Mouse (Mus musculus): Measurements from ENCODE around the gene Nol4l. TPM values are rescaled to one million over a fixed set of nuclear protein-coding genes. Genes with fewer than 3 reads are reported as not detected.

Gene Nol4l
- 5.0 and 5.8 TPM in 2 replicates for total RNA-seq (2015; ENCODE audit: low replicate concordance)
- total RNA-seq (2017; ENCODE audit: low replicate concordance), result 2.7 and 5.8 TPM in 2 replicates

DNA sequence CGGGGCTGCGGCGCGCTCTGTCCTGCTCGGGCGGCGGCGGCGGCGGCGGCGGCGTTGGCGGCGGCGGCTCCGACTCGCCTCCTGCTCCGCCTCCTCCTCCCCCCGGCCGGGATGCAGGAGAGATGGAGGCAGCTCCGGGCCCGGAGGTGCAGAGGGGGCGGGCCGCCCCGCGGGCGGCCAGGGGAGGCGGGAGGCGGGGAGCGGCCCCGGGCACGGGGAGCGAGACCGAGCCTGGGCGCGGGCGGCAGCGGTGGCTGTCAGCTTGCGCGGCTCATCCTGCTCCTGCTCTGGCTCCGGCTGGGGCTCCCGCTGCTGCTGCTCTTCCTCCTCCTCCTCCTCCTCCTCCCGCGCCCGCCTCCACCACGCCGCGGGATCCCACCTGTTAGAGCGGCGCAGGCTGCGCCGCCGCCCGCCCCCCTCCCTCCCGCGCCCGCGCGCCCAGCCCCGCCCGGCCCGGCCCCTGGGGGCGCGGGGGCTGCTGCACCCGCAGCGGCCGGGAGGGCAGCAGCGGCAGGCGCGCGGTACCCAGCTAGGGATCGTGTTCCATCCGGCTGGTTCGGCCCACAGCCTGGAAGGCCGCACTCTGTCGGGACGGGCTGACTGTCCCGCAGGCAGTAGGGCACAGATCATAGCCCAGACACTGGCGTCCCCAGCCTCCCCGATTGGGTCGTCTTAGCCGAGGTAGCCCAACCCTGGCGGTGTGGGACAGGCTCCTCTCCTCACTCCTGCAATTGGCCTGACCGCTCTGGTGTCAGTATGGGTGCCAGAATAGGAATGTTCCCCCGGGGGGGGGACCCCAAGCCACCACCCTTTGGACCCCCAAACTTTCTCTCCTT lies at the start of gene Nol4l:
TSS of gene Nol4l (minus strand) at position 41 of the 836 bp plus-strand sequence.
- ATAC-seq (replicated peaks; ENCODE audit: low FRiP score, poor library complexity, severe bottlenecking), result no peak; the same call in 1 of the 2 replicates

DNA sequence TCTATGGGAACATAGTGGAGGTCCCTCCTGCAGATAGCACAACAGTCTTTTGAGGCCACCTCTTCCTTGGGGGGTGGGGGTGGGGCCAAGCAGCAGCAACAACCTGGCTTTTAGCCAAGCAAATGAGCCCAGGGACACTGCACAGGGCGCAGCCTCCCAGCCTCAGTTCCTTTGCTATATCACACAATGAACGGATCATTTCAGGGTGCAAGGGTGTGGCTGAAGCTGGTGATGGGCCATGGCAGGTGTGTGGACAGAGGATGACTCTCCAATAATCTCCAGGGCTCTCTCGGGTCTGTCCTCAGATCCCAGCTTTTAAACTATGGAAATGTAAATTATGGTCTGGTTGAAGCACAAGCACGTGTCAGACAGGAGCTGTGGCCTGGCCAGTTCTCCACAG lies 47.4 kb upstream of the Nol4l start:
- no peak for ATAC-seq (replicated peaks; ENCODE audit: low FRiP score, poor library complexity, severe bottlenecking)

DNA sequence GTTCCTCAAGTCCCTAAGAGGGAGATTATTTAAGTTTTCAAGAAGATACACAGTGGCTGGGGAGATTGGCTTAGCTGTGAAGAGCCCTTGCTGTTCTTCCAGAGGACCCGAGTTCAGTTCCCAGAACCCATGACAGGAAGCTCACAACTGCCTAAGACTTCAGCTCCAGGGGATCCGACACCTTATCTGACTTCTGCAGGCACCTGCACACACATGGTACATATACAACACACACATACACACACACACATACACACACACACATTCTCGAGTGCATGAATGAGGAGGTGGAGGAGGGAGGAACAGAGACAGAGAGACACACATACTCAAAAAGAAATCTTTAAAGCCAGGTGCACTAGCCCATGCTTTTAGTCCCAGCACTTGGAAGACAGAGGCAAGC lies 46.4 kb upstream of the Nol4l start:
- ATAC-seq (replicated peaks; ENCODE audit: low FRiP score, poor library complexity, severe bottlenecking), result no peak

DNA sequence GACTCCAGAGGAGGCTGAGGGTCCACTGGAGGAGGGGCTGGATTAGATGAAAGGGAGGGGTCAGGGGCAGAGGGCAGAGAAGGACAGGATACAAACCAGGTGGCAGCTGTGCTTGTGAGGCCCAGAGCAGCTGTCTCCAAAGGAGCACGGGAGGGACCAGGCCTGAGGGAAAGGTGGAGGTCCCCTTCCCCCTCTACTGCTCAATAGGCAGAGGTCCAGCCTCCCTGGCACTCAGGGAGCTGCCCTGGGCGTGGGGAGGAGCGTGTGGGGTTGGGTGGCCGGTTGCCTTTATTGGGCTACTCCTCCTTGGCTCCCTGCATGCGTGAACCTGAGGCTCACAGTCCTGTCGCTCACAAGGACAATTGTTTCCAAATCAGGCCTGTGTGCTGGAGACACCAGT lies 45.8 kb upstream of the Nol4l start:
- ATAC-seq (replicated peaks; ENCODE audit: low FRiP score, poor library complexity, severe bottlenecking), result no peak

DNA sequence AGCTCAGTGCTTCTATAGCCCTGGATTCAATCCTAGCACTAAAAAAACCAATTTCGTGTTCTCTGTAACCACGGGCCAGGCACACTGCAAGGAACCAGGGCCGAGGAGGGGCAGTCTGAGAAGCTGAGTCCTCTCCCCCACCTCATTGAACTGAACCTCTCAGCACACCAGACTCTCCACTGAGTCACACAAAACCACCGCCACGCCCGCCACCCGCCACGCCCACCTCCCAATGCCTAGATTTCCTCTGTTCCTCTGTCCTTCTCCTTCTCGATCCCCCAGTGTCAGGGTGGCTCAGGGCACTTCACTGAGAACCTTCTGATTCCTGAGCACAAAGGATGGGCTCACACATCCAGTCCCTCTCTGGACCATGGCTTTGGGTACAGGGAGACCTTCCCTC lies 43.3 kb upstream of the Nol4l start:
- ATAC-seq (replicated peaks; ENCODE audit: low FRiP score, poor library complexity, severe bottlenecking), result no peak

DNA sequence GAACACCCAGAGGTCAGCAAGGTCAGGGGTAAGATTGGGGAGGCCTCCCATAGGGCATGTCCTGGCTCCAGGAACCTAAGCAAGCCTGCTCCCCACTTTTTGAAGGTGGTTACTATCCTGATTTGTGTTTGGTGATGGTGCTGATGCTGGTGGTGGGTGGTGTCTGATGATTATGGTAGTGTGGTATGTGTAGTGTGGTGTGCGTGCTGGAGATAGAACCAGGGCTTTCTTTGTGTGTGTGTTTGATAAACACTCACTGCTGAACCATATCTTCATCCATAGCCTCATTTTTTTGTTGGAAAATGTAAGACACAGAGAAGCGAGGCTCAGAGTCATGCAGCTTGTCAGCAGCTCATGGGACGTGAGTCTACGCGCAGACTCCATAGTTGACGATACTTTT lies 38.8 kb upstream of the Nol4l start:
- peak; percentile 64 for ATAC-seq (replicated peaks; ENCODE audit: low FRiP score, poor library complexity, severe bottlenecking)

DNA sequence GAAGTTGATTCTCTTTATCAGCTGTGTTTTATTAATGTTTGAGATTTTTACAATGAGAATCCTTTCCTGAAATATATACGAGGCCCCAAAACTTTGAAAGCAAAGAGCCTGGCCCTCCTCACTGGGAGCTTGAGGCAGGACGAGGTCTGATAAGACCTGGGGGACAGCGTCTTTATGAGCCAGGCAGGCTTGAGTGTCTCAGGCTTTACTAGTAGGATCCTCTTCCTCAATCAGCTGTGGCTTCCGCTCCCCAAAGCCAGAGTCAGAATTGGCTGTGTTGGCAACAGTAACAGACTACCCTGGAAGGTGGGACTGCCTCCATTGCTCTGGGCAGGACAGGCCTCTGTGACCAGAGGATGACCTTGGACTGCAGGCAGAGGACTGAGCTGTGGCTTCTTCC lies 38.2 kb upstream of the Nol4l start:
- no peak for ATAC-seq (replicated peaks; ENCODE audit: low FRiP score, poor library complexity, severe bottlenecking)

DNA sequence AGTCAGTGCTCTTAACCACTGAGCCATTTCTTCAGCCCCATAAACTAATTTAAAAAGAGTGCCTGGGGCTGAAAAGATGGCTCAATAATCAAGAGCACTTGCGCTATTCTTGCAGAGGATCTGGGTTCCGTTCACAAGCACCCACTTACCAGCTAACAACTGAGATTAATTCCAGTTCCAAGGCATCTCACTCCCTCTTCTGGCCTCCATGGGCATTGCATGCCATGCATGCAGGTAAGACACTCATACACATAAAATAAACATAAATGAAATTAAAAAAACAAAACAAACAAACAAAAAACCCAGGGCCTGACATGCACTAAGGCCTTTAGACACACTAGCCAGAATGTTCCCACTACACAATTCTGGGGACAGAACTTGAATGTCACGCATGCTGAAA lies 34.6 kb upstream of the Nol4l start:
- ATAC-seq (replicated peaks; ENCODE audit: low FRiP score, poor library complexity, severe bottlenecking), result no peak

DNA sequence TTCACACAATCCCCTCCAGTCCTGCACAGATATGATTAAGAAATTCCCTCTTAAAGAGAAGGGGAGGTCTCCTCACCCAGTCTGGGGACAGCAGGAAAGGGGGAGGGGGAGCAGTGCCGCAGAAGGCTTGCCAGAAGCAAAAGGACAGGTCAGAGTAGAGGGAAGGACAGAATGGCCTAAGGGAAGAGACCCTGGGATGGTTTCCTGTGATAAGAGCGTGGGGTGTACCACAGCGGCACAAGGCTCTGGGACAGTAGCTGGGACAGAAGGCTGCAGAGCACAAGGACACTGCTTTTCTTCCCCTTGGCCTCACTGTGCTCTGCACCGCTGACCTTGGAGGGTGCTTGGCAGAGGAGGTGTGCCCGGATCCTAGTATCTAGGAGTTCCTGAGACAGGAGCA lies 31.8 kb upstream of the Nol4l start:
- ATAC-seq (replicated peaks; ENCODE audit: low FRiP score, poor library complexity, severe bottlenecking), result no peak

DNA sequence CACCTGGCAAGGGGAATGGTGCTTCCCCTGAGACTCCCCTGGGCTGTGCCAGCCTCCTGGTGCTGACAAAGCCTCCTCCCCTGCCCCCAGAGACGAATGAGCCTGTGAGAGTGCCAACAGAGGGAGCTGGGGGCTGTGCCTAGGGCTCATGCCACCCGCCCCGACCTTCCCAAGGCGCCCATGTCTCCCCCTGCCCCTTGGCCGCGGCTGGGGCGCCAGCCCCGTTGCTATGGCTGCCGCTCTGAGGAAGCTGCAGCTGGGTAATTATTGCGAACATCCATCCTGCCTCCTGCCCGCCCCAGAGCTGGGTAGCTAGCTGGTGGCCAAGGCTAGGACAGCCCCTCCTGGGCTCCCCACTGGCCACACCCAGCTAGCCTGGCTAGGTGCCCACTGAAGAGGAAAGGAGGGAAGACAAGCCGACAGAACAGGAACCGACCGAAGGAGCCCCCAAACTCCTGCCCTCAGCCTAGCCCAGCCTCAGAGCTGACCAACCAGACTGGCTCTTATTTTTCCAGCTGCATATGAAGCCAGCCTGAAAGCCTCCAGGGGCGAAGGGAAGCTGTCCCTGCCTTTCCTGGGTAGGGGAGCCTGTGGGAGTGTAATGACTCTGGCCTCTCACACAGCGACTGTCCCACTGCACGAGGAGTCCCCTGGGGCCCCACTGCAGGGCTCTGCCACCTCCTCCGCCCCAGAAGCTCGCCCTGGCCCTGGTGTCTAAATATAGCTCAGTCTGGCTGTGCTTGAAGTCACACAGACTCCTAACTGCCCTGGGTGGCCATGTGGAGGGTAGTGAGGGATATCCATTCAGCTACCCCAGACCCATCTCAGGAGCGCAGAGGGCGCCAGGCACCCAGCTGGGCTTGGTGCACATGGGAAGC lies 31.1 kb upstream of the Nol4l start:
- no peak; the same call in 1 of the 2 replicates for ATAC-seq (replicated peaks; ENCODE audit: low FRiP score, poor library complexity, severe bottlenecking)

DNA sequence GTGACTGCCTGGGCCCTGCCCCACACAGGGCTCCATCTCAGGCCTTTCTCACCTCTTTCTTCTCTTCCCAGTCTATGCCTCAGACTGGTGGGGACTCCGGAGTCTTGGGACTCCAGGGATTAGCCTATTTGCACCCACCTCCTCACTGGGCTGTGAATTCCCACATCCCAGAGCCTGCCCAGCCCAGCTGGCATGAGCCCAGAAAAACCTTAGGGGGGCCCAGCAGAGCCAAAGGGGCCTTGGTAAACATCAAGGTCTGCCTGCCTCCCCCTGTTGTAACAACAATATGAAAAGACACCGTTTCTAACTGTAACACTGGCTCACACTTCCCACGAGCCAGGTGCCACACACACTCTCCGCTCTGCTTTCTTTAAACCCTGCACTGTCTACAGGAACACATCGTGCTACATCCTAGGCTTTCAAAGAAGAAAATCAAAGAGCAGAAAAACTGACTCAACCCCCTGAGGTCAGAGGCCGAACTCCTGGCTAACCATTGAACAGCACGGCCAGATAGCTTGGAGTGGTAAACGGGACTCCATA lies 29.9 kb upstream of the Nol4l start:
- no peak for ATAC-seq (replicated peaks; ENCODE audit: low FRiP score, poor library complexity, severe bottlenecking)

DNA sequence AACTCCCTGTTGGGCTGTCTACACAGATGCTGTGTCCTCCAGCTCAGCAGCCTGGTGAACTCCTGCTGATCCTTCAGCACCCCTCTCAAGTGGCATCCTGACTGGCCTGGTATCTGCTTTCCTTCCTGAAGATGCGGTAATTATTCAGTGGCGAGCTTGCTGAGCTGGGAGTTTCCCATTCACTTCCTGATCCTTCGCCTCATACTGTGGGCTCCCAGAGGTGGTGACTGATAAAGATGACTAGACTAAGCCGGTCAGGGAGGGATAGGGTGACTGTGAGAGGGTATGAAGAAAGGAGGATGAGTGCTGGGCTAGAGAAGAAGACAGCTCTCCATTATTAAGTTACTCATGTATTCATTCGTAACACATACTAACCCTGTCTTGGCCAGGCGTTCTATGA lies 28.7 kb upstream of the Nol4l start:
- no peak for ATAC-seq (replicated peaks; ENCODE audit: low FRiP score, poor library complexity, severe bottlenecking)

DNA sequence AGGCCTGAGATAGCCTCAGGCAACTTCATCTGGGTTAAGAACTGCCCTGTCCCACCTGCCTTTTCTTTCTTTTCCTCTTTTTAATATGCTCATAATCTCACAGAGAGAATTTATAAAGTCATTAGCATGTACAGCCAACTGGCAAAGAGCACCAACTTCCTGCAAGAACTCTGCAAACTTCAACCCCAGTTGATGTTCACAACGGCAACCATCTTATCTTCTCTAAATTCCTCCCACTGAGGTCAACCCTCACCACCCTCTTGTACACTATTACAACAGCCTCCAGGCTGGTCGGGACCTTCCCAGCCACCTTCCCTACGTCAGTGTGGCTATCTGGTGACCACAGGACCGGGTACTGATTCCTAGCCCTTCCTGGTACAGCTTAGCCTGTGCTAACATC lies 27.5 kb upstream of the Nol4l start:
- ATAC-seq (replicated peaks; ENCODE audit: low FRiP score, poor library complexity, severe bottlenecking), result no peak

DNA sequence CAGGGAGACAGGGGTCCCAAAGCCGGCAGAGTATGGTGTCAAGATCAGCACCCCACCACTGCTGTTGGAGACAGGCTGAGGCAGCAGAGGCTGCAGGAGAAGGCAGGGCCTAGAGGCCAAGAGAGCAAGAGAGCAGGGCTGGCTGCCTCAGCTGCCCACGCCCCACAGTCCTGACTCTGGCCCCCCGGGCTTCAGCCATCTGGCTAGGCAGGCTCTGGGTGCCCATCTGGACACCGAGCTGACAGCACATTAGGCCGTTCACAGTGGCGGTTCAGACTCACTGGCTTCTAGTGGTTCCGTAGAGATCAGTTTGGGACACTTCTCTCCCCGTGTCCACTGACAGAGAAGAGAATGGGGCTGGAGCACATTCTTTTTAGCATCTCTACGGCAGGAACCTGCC lies 26.4 kb upstream of the Nol4l start:
- ATAC-seq (replicated peaks; ENCODE audit: low FRiP score, poor library complexity, severe bottlenecking), result no peak

DNA sequence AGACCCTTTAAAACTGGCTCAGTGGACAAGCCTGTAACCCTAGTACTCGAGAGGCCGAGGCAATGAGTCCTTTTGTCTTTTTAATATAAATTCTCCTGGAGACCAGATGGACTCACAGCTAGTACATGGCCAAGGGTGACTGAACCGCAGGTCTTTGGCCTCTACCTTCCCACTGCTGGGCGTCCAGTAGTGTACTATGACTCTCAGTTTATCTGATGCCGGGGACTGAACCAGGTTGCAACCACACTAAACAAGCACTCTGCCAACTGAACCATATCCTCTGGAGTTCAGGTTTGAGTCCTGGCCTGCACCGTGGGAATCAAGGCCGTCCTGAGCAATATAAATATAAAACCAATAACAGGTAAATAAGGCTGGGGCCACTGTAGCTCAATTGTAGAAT lies 24.8 kb upstream of the Nol4l start:
- no peak for ATAC-seq (replicated peaks; ENCODE audit: low FRiP score, poor library complexity, severe bottlenecking)

DNA sequence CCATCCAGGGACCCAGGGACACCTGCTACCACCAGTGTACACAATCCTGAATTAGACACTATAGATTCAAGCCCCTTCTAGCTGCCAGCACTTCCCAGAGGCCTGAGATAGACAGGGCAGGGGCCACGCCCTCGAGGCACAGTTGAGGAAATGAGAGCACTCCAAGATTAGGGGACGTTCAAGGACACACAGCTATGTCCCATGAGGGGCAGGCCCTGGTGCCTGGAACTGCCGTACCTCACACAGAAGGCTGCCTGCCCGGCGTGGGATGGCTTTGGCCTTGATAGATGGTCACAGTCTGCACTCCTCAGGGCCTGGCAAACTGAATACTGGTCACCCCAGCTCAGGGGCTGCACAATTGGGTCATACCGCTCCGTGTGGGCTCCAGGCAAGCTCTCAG lies 19.7 kb upstream of the Nol4l start:
- ATAC-seq (replicated peaks; ENCODE audit: low FRiP score, poor library complexity, severe bottlenecking), result no peak

DNA sequence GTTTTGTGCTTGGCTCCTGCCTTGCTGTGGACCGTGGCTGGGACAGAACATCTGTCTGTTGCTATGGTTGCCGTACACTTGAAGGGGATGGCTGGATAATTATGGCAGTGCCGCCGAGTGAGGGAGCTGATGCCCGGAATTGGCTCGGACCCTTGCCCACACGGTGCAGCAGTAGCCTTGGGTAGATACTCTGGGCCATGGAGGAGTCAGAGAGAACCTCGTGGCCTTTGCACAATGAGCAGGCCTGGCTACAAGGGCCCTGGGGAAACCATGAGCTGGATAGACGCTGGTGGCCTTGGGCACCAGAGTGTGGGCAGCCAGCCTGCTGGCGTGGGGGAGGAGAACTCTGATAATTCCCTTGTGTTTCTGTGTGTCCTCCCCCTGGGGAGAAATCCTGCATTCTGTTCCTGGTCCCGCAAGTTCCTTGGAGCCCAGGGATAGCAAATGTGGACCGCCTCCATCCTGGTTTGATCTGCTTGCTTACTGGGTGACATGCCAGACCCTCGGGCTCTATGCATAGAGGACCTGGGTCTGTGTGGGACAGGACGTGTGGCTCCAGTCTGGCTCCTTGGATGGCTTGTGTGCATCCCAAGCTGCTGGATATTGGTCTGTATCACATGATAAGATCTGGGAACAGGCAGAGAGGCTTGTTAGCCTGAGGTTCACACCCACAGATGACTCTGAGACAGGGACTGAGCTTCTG lies 18.6 kb upstream of the Nol4l start:
- no peak for ATAC-seq (replicated peaks; ENCODE audit: low FRiP score, poor library complexity, severe bottlenecking)

DNA sequence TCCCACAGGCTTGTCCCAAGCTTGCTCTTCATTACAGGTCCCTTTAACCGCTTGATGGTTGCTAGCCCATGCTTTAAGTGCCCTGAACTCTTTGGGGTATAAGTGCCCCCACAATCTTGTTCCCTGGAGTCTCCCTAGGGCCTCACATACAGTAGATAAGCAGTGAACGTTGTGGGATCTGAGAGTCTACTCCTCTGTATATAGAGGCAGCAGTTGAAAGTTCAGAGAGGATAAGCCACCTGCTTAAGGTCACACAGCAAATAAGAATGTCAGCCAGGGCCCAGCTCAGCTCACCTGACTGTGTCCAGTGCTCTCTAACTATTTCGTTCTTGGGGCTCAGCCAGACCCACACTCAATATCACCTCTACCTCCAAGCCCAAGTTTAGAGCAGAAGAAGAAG lies 17.9 kb upstream of the Nol4l start:
- no peak for ATAC-seq (replicated peaks; ENCODE audit: low FRiP score, poor library complexity, severe bottlenecking)

DNA sequence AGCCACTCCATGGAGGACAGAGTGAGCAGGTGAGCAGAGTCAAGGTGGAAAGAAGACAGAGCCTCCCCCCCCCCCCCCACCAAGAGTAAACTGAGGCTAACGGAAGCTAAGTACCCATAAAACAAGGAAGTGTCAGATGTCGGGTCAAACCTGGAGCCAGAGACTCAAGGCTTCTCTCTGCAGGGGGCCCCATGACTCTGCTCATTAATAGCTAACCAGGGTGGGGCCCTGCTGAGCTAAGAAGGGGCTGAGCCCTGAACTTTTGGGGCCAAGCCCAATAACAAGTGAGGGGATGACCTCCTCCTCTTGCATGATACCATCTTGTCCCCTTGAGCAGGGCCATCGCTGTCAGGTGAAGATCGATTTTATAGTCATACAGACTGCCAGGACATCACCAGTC lies 17.2 kb upstream of the Nol4l start:
- ATAC-seq (replicated peaks; ENCODE audit: low FRiP score, poor library complexity, severe bottlenecking), result no peak

DNA sequence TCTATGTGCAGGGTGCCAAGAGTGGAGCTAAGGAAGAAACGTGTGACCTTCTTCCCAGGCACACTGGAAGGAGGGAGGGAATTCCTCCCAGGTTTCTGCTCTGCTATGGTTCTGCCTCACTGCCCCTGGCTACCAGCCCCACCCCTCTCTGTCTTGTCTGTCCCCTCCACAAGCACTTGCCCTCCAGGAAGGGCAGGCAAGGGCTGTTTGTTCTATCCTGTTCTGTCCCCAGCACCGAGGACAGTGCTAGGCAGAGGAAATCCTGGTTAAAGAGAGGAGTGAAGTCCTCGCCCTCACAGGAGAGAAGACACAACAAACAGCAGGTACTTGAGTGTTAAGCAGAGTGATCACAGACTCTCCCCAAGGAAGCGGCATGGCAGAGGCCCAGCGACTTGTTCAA lies 16.7 kb upstream of the Nol4l start:
- ATAC-seq (replicated peaks; ENCODE audit: low FRiP score, poor library complexity, severe bottlenecking), result no peak
